Mouse (Mus musculus) forebrain, postnatal 0 days (tissue): ENCODE measurements around the gene Ensa. TPM values are rescaled to one million over a fixed set of nuclear protein-coding genes. Genes with fewer than 3 reads are reported as not detected.
A peak's percentile ranks its signal among the peaks of the same experiment; 100 is the strongest.
"Not testable (repeated sequence)": the region's sequence is repeated elsewhere in the genome, so short reads cannot be mapped to it uniquely, and the experiment has no call there.

Source experiments
- ATAC-seq: fragments of 200-750 bp; cut with Nextera tagmentation; 2 replicates; pipeline ENCODE4 v1.8.0; 2017; ENCODE audit warnings: mild to moderate bottlenecking, moderate library complexity
- DNase-seq: peaks from one replicate; pipeline ENCODE4 v3.0.0-alpha.2; 2015
- H3K27ac ChIP-seq: fragments of 300-500 bp; sonication (generic); 2 replicates; pipeline ENCODE4 v1.5.1; 2014; ENCODE audit warnings: low read depth, mild to moderate bottlenecking, antibody characterized with exemption, low read length, moderate library complexity, mixed read lengths
- H3K27me3 ChIP-seq: fragments of 300-500 bp; sonication (generic); 2 replicates; pipeline ENCODE4 v1.6.1; 2014; ENCODE audit warnings: mild to moderate bottlenecking, low read length, mixed read lengths; ENCODE audit not compliant: insufficient read depth
- H3K36me3 ChIP-seq: fragments of 300-500 bp; sonication (generic); 2 replicates; pipeline ENCODE4 v1.6.1; 2014; ENCODE audit warnings: mild to moderate bottlenecking, moderate library complexity; ENCODE audit not compliant: insufficient read depth
- H3K4me1 ChIP-seq: fragments of 300-500 bp; sonication (generic); 2 replicates; pipeline ENCODE4 v1.6.1; 2014; ENCODE audit warnings: antibody characterized with exemption; ENCODE audit not compliant: insufficient read depth
- H3K4me2 ChIP-seq: fragments of 300-500 bp; sonication (generic); 2 replicates; pipeline ENCODE4 v1.6.1; 2014; ENCODE audit warnings: low read depth, mild to moderate bottlenecking, moderate library complexity
- H3K4me3 ChIP-seq: fragments of 300-500 bp; sonication (generic); 2 replicates; pipeline ENCODE4 v1.5.1; 2014; ENCODE audit warnings: low read depth, low read length, mixed read lengths
- H3K9ac ChIP-seq: fragments of 300-500 bp; sonication (generic); 2 replicates; pipeline ENCODE4 v1.6.1; 2014; ENCODE audit warnings: mild to moderate bottlenecking
- H3K9me3 ChIP-seq: fragments of 300-500 bp; sonication (generic); 2 replicates; pipeline ENCODE4 v1.6.1; 2016; ENCODE audit warnings: low read length
- CTCF ChIP-seq: sonication (generic); IDR thresholded peaks from 2 replicates; pipeline ENCODE4 v1.5.1; 2016; ENCODE audit warnings: antibody characterized with exemption, control low read depth, low read depth
- WGBS: fragments of 180-500 bp; shearing (Covaris S2); extraction: QIAGEN DNeasy Blood & Tissue Kit; methylation state at CpG from one replicate; pipeline ENCODE4 v1.1.7; 2014; 5-methylcytosine and 5-hydroxymethylcytosine counted together
- polyA plus RNA-seq: library from polyadenylated mRNA; unstranded; fragments of >200 nt; fragmentation: Nextera tagmentation; extraction: Ambion mirVana; gene quantifications from 2 replicates; pipeline ENCODE4 v1.2.1, GENCODE M21; 2015
- total RNA-seq: library from RNA; depleted of rRNA; stranded (reverse); fragments of >200 nt; gene quantifications from 2 replicates; pipeline ENCODE4 v1.2.3, GENCODE M21; 2014

The Ensa gene
- total and polyA plus RNA-seq, 2 experiments from 2014 or later = 140 to 151 TPM

- Histone ChIP-seq H3K27ac (no peak overlapping the region), H3K4me3 (no peak overlapping the region), H3K4me1 (no peaks in the 10 kb centered on the region), H3K9me3 (no peaks in the 10 kb centered on the region), H3K4me2 (no peak overlapping the region), H3K27me3 (no peaks in the 10 kb centered on the region), H3K36me3 (peaks cover 33% of the 10 kb centered on the region), H3K9ac (no peak overlapping the region)
- DNase-seq (no peak), ATAC-seq (no peak)
- 73% methylated on average over 3 of the region's 3 CpGs for WGBS
- TF ChIP-seq CTCF = no peak
These were observed 15.6 kb upstream of the Ensa start for GRCm38 (mm10) chr3:95609195-95609594.

GRCm38 (mm10) chr3:95613996-95614395 lies 10.8 kb upstream of the Ensa start:
- no peak for ATAC-seq
- 97% methylated on average over 1 of the region's 1 CpGs for WGBS

GRCm38 (mm10) chr3:95618511-95618910 lies 6.3 kb upstream of the Ensa start:
- Histone ChIP-seq H3K4me1 (no peaks in the 10 kb centered on the region), H3K27me3 (no peaks in the 10 kb centered on the region), H3K9me3 (no peaks in the 10 kb centered on the region), H3K36me3 (peaks cover 35% of the 10 kb centered on the region), H3K4me3 (no peak overlapping the region), H3K9ac (no peak overlapping the region), H3K4me2 (no peak overlapping the region), H3K27ac (no peak overlapping the region)
- DNase-seq = no peak
- TF ChIP-seq CTCF = no peak
- WGBS = 83% methylated on average over 1 of the region's 1 CpGs
- ATAC-seq = no peak

More at GRCm38 (mm10) chr3:95613996-95614395, 10.8 kb upstream of the Ensa start:
- Histone ChIP-seq H3K4me1 (no peaks in the 10 kb centered on the region), H3K27ac (no peak overlapping the region), H3K27me3 (no peaks in the 10 kb centered on the region), H3K9me3 (no peaks in the 10 kb centered on the region), H3K36me3 (peaks cover 48% of the 10 kb centered on the region), H3K4me3 (no peak overlapping the region), H3K9ac (no peak overlapping the region), H3K4me2 (no peak overlapping the region)
- no peak for DNase-seq
- TF ChIP-seq CTCF = no peak

GRCm38 (mm10) chr3:95621241-95621640 lies 3.6 kb upstream of the Ensa start:
- WGBS = 83% methylated on average over 1 of the region's 1 CpGs
- H3K27ac ChIP-seq = no peak overlapping the region
- no peak overlapping the region for H3K4me3 ChIP-seq
- H3K9ac ChIP-seq = no peak overlapping the region
- peaks cover 8% of the 10 kb centered on the region for H3K4me1 ChIP-seq
- no peaks in the 10 kb centered on the region for H3K9me3 ChIP-seq
- no peak overlapping the region for H3K4me2 ChIP-seq
- H3K36me3 ChIP-seq = peaks cover 26% of the 10 kb centered on the region
- no peak for TF ChIP-seq CTCF
- no peaks in the 10 kb centered on the region for H3K27me3 ChIP-seq
- DNase-seq (no peak), ATAC-seq (no peak)

- H3K27ac ChIP-seq, H3K9me3 ChIP-seq, H3K9ac ChIP-seq, ATAC-seq, H3K4me3 ChIP-seq, H3K27me3 ChIP-seq, DNase-seq, H3K4me2 ChIP-seq: not testable (repeated sequence)
- WGBS = 94% methylated on average over 20 of the region's 20 CpGs
- Histone ChIP-seq H3K36me3 (peaks cover 22% of the 10 kb centered on the region), H3K4me1 (peaks cover 12% of the 10 kb centered on the region)
These were observed 2.4 kb upstream of the Ensa start for GRCm38 (mm10) chr3:95622421-95622820.

GRCm38 (mm10) chr3:95623551-95623950 lies 1.2 kb upstream of the Ensa start:
- ATAC-seq = no peak
- H3K27me3 ChIP-seq = no peaks in the 10 kb centered on the region
- no peak overlapping the region for H3K4me3 ChIP-seq
- no peaks in the 10 kb centered on the region for H3K9me3 ChIP-seq
- DNase-seq = no peak
- peaks cover 21% of the 10 kb centered on the region for H3K36me3 ChIP-seq
- 56% methylated on average over 2 of the region's 2 CpGs for WGBS
- H3K9ac ChIP-seq = no peak overlapping the region
- TF ChIP-seq CTCF = no peak
- no peak overlapping the region for H3K4me2 ChIP-seq
- H3K27ac ChIP-seq = no peak overlapping the region
- peaks cover 12% of the 10 kb centered on the region for H3K4me1 ChIP-seq

- peak overlapping the region; percentile 83 for H3K27ac ChIP-seq
- DNase-seq, H3K27me3 ChIP-seq, H3K9me3 ChIP-seq, ATAC-seq: not testable (repeated sequence)
- peaks cover 23% of the 10 kb centered on the region for H3K36me3 ChIP-seq
- H3K9ac ChIP-seq = peak overlapping the region; percentile 56
- 62% methylated on average over 5 of the region's 5 CpGs for WGBS
- H3K4me3 ChIP-seq = peak overlapping the region; percentile 65
- H3K4me1 ChIP-seq = peaks cover 12% of the 10 kb centered on the region
- H3K4me2 ChIP-seq = peak overlapping the region; percentile 51
These were observed 740 bp upstream of the Ensa start for GRCm38 (mm10) chr3:95623991-95624515.
